9 mouse cellular contexts compared by ENCODE assay signal in genomic region chr11:72485157-72485556, GRCm38 (mm10). TPM values are rescaled to one million over a fixed set of nuclear protein-coding genes. Genes with fewer than 3 reads are reported as not detected.
DNase-seq lines count a peak whose midpoint lies in the region; ATAC-seq lines count a peak whose summit lies in the region.
"Had no signal": no experiment of that assay in that cellular context is flagged by ENCODE, and none has a peak within 500 bp of the region (broad histone marks: within the 10 kb centered on the region; RNA-seq: fewer than 3 reads in every experiment).

No protein-coding gene starts in this region.

- H3K4me2 ChIP-seq in hindbrain, embryonic 11.5 days (replicated peaks; ENCODE audit: low read depth, low read length): no peak overlapping the region
- no peak overlapping the region for H3K4me2 ChIP-seq in hindbrain, embryonic 12.5 days (replicated peaks)
- H3K4me2 ChIP-seq in forebrain, embryonic 13.5 days: no peak overlapping the region
- no peak overlapping the region for H3K4me2 ChIP-seq in liver, embryonic 13.5 days

- peaks cover 16% of the 10 kb centered on the region for H3K27me3 ChIP-seq in hindbrain, embryonic 11.5 days (ENCODE audit: control insufficient read depth, insufficient read depth, low read length)
- peaks cover 27% of the 10 kb centered on the region for H3K27me3 ChIP-seq in hindbrain, embryonic 12.5 days
- H3K27me3 ChIP-seq in forebrain, embryonic 13.5 days: peaks cover 25% of the 10 kb centered on the region
- peaks cover 21% of the 10 kb centered on the region for H3K27me3 ChIP-seq in liver, embryonic 13.5 days

- no peak for ATAC-seq in hindbrain, embryonic 11.5 days (ENCODE audit: low FRiP score)
- no peak for ATAC-seq in hindbrain, embryonic 12.5 days (ENCODE audit: low FRiP score)
- ATAC-seq in forebrain, embryonic 13.5 days: no peak
- no peak for ATAC-seq in liver, embryonic 13.5 days (ENCODE audit: low read depth)

- H3K9ac ChIP-seq in hindbrain, embryonic 11.5 days (ENCODE audit: low read depth, low read length): no peak overlapping the region
- no peak overlapping the region for H3K9ac ChIP-seq in hindbrain, embryonic 12.5 days
- H3K9ac ChIP-seq in forebrain, embryonic 13.5 days: no peak overlapping the region
- no peak overlapping the region for H3K9ac ChIP-seq in liver, embryonic 13.5 days
- H3K9ac ChIP-seq: liver, embryonic 14.5 days had no signal

- 56% methylated on average over 5 of the region's 5 CpGs for WGBS in hindbrain, embryonic 11.5 days
- 52% methylated on average over 5 of the region's 5 CpGs for WGBS in hindbrain, embryonic 12.5 days
- WGBS in forebrain, embryonic 13.5 days: 44% methylated on average over 5 of the region's 5 CpGs
- WGBS in liver, embryonic 13.5 days (ENCODE audit: insufficient replicate concordance): 36% methylated on average over 5 of the region's 5 CpGs

- DNase-seq in hindbrain, embryonic 11.5 days (ENCODE audit: low spot score): peak; percentile 20
- DNase-seq in 416B (ENCODE audit: low read depth): peak; percentile 70
- no peak for DNase-seq in liver, embryonic 13.5 days
- DNase-seq in kidney, adult 18-20 months: no peak
- no peak for DNase-seq in kidney, adult 8-10 months
- DNase-seq: kidney, postnatal 4 days had no signal

- H3K27ac ChIP-seq in hindbrain, embryonic 11.5 days (ENCODE audit: low read depth, low read length): no peak overlapping the region
- H3K27ac ChIP-seq in hindbrain, embryonic 12.5 days: no peak overlapping the region
- H3K27ac ChIP-seq in forebrain, embryonic 13.5 days: peak overlapping the region; percentile 40; the same call in 1 of the 2 replicates
- peak overlapping the region; percentile 56 for H3K27ac ChIP-seq in liver, embryonic 13.5 days
- H3K27ac ChIP-seq: liver, embryonic 14.5 days had no signal

- no peak overlapping the region for H3K4me3 ChIP-seq in hindbrain, embryonic 11.5 days (ENCODE audit: low read depth, low read length)
- no peak overlapping the region for H3K4me3 ChIP-seq in hindbrain, embryonic 12.5 days
- H3K4me3 ChIP-seq in forebrain, embryonic 13.5 days: no peak overlapping the region
- no peak overlapping the region for H3K4me3 ChIP-seq in liver, embryonic 13.5 days (replicated peaks)

- H3K9me3 ChIP-seq in hindbrain, embryonic 11.5 days (ENCODE audit: control insufficient read depth, low read length): no peaks in the 10 kb centered on the region
- no peaks in the 10 kb centered on the region for H3K9me3 ChIP-seq in hindbrain, embryonic 12.5 days (replicated peaks)
- no peaks in the 10 kb centered on the region for H3K9me3 ChIP-seq in forebrain, embryonic 13.5 days (replicated peaks)
- no peaks in the 10 kb centered on the region for H3K9me3 ChIP-seq in liver, embryonic 13.5 days (replicated peaks)

- H3K36me3 ChIP-seq in hindbrain, embryonic 11.5 days (ENCODE audit: control insufficient read depth, insufficient read depth, low read length): no peaks in the 10 kb centered on the region
- H3K36me3 ChIP-seq in hindbrain, embryonic 12.5 days: no peaks in the 10 kb centered on the region
- H3K36me3 ChIP-seq in forebrain, embryonic 13.5 days (ENCODE audit: poor library complexity, severe bottlenecking): no peaks in the 10 kb centered on the region
- H3K36me3 ChIP-seq in liver, embryonic 13.5 days: no peaks in the 10 kb centered on the region

- peaks cover 2% of the 10 kb centered on the region for H3K4me1 ChIP-seq in hindbrain, embryonic 11.5 days (replicated peaks; ENCODE audit: control insufficient read depth, insufficient read depth, low read length)
- H3K4me1 ChIP-seq in hindbrain, embryonic 12.5 days: peaks cover 43% of the 10 kb centered on the region
- H3K4me1 ChIP-seq in forebrain, embryonic 13.5 days: peaks cover 37% of the 10 kb centered on the region
- H3K4me1 ChIP-seq in liver, embryonic 13.5 days (replicated peaks): peaks cover 99% of the 10 kb centered on the region

RNA-seq across cellular contexts. Expression of gene Spns2, which starts 4.5 kb away (rescaled TPM):
- 5.3 and 6.2 TPM in 2 replicates for polyA plus RNA-seq in hindbrain, embryonic 11.5 days (2014; fragmentation: Nextera tagmentation; extraction: Ambion mirVana)
- polyA plus RNA-seq in hindbrain, embryonic 12.5 days (2016; fragmentation: Nextera tagmentation; extraction: Ambion mirVana): 8.8 and 9.3 TPM in 2 replicates
- 3.5 and 3.6 TPM in 2 replicates for polyA plus RNA-seq in forebrain, embryonic 13.5 days (2015; fragmentation: Nextera tagmentation; extraction: Ambion mirVana)
- 4.3 and 5.5 TPM in 2 replicates for polyA plus RNA-seq in liver, embryonic 13.5 days (2015; fragmentation: Nextera tagmentation; extraction: Ambion mirVana)

RNA-seq across cellular contexts. Expression of gene Mybbp1a, which starts 44.0 kb away (rescaled TPM):
- polyA plus RNA-seq in hindbrain, embryonic 11.5 days (2014; fragmentation: Nextera tagmentation; extraction: Ambion mirVana): 112 and 145 TPM in 2 replicates
- 112 and 123 TPM in 2 replicates for polyA plus RNA-seq in hindbrain, embryonic 12.5 days (2016; fragmentation: Nextera tagmentation; extraction: Ambion mirVana)
- 111 and 122 TPM in 2 replicates for polyA plus RNA-seq in forebrain, embryonic 13.5 days (2015; fragmentation: Nextera tagmentation; extraction: Ambion mirVana)
- polyA plus RNA-seq in liver, embryonic 13.5 days (2015; fragmentation: Nextera tagmentation; extraction: Ambion mirVana): 129 and 138 TPM in 2 replicates

RNA-seq across cellular contexts. Expression of gene Ggt6, which starts 49.8 kb away (rescaled TPM):
- not detected in 2 replicates for polyA plus RNA-seq in hindbrain, embryonic 11.5 days (2014; fragmentation: Nextera tagmentation; extraction: Ambion mirVana)
- polyA plus RNA-seq in hindbrain, embryonic 12.5 days (2016; fragmentation: Nextera tagmentation; extraction: Ambion mirVana): 0.32 TPM in 1 of 2 replicates, not detected in the other
- polyA plus RNA-seq in forebrain, embryonic 13.5 days (2015; fragmentation: Nextera tagmentation; extraction: Ambion mirVana): not detected in 2 replicates
- not detected in 2 replicates for polyA plus RNA-seq in liver, embryonic 13.5 days (2015; fragmentation: Nextera tagmentation; extraction: Ambion mirVana)

Comparison
In these comparisons a context has a peak if more than half of its experiments do, and no peak if none do; other contexts are left out.
1. DNase-seq: peak in hindbrain, embryonic 11.5 days (single experiment) and 416B (single experiment); none in liver, embryonic 13.5 days (single experiment), kidney, adult 18-20 months (single experiment) and kidney, adult 8-10 months (0 of 2).
2. H3K27ac ChIP-seq: peak in forebrain, embryonic 13.5 days (single experiment) and liver, embryonic 13.5 days (single experiment); none in hindbrain, embryonic 11.5 days (single experiment) and hindbrain, embryonic 12.5 days (single experiment).